Mouse (Mus musculus): ENCODE measurements around the gene Cep164. TPM values are rescaled to one million over a fixed set of nuclear protein-coding genes. Genes with fewer than 3 reads are reported as not detected.
A peak's percentile ranks its signal among the peaks of the same experiment; 100 is the strongest.

Cep164 gene
- total RNA-seq, 2 experiments from 2014 or later: 2.7 to 3.7 TPM

DNA sequence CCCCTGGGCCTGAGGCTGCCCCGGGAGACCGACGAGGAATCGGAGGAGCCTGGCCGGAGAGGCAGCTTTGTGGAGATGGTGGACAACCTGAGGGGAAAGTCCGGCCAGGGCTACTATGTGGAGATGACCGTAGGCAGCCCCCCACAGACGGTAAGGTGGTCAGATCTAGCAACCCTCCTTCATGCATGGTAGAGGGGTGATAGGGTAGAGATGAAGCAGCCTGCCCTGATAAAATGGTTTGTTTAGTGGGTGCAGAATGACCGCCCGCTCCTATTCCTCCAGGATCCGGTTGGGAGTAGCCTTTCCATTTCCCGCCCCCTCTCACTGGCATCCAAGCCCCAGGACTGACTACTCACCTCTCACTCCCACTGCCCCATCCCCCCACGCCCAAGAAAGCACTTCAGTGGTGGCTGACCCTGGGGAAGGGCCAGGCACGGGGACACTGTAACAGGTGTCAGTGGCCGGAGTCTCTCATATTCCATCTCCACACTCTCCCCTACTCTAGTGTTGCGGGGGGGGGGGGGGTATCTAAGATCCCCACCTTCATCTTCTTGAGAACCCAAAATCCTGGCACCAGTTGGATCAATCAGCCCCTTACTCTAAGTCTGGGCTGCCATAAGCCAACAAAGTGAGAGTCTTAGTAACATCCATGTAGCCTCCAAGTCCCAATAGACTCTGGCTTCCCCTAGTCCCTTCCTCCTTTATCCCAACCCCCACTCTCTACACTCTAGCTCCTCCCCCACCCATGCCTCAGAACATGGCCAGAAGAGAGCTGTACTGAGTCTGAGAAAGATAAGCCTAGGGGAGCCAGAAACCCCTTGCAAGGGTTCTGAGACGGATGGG is 10.9 kb upstream of the Cep164 start:
- intact Hi-C loops (cut with DNase I; ENCODE audit: low total_unique reads): no loop called here
- peak; percentile 62 for DNase-seq

DNA sequence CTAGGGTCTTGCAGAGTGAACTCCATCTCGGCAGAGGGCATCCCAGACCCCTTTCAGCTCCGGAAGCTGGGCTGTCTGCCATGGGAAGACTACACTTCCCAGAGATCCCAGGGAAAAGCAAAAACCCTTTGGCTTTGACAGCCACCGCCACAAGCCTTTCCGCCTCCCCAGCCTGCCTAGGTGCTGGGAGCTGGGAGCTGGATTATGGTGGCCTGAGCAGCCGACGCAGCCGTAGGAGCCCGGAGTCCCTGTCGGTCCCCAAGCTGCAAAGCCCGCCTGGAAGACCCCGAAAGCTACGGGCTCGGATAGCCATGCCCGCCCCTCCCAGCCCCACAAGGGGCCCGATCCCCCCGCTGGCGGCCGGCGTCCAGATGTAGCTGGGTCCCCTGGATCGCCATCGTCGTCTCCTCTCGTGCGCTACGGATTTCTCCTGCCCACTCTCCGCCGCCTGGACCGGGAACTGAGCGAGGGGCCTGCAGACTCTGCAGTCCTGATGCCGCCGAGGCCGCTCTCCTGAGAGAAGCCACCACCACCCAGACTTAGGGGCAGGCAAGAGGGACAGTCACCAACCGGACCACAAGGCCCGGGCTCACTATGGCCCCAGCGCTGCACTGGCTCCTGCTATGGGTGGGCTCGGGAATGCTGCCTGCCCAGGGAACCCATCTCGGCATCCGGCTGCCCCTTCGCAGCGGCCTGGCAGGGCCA is 10.1 kb upstream of the Cep164 start, which contains the start of gene Bace1:
TSS of gene Bace1 (plus strand) at position 147 of the 705 bp plus-strand sequence.
- intact Hi-C loops (cut with DNase I; ENCODE audit: low total_unique reads): no loop called here
- DNase-seq: peak; percentile 88

DNA sequence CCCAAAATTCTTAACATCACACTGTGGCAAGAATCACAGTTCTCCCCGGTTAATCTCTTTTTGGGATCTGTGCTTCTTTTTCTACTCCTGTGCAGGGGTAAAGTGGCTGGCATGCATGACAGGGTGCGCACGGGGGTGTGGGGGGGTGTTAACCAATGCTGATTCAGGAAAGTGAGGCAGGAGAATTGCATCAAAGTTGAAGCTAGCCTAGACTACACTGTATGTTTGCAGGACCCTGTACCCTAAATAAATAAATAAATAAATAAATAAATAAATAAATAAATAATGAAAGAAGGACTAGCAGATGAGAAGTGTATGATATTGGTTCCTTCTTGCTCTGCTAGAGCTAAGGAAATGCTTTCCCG is 9.6 kb upstream of the Cep164 start:
- DNase-seq: no peak
- intact Hi-C loops (cut with DNase I; ENCODE audit: low total_unique reads): no loop called here

DNA sequence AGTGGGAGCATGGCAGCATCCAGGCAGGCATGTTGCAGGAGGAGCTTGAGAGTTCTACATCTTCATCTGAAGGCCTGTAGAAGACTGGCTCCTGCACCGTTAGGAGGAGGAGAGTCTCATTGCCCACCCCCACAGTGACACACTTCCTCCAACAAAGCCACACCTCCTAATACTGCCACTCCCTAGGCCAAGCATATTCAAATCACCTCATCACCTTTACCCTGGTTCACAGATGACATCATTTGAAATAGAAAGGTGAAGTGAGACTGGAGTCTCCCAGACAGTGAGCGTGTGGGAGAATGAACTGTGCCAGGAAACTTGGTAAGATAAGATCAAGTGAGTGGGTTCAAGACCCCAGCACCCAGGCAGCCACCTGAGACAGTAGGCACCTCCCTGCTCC is 5.0 kb upstream of the Cep164 start:
- no peak for DNase-seq
- intact Hi-C loops (cut with DNase I; ENCODE audit: low total_unique reads): no loop called here

DNA sequence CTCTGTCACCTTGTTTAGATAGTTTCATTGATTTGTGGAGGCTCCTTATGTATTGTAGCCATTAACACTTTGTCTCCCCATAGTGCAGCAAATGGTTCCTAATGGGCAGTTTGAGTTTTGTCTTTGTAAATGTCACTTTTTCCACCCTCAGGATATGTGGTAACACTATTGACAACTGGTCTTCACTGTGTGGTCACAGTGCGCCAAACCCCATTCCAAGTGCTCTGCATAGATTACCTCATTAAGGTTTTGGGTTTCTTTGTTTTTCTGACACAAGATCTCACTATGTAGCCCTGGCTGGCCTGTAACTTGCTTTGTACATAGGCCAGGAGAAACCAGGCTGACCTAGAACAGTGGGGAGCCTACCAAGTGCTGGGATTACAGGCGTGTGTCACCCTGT is 4.4 kb upstream of the Cep164 start:
- DNase-seq: no peak
- intact Hi-C loops (cut with DNase I; ENCODE audit: low total_unique reads): no loop called here

DNA sequence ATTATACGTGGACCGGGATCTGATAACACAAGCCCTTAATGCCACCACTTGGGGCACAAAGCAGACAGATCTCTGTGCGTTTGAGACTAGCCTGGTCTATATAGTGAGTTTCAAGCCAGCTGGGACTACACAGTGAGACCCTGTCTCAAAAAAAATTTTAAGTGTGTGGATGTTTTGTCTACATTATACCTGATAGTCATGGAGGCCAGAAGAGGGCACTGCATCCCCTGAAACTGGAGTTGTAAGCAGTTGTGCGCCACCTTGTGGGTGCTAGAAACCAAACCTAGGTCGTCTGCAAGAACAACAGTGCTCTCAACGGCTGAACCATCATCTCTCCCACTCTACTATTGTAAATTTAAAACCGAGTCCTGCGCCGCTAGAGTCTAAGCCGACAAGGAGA is 616 bp upstream of the Cep164 start:
- intact Hi-C loops (cut with DNase I; ENCODE audit: low total_unique reads): no loop called here
- peak; percentile 53 for DNase-seq

DNA sequence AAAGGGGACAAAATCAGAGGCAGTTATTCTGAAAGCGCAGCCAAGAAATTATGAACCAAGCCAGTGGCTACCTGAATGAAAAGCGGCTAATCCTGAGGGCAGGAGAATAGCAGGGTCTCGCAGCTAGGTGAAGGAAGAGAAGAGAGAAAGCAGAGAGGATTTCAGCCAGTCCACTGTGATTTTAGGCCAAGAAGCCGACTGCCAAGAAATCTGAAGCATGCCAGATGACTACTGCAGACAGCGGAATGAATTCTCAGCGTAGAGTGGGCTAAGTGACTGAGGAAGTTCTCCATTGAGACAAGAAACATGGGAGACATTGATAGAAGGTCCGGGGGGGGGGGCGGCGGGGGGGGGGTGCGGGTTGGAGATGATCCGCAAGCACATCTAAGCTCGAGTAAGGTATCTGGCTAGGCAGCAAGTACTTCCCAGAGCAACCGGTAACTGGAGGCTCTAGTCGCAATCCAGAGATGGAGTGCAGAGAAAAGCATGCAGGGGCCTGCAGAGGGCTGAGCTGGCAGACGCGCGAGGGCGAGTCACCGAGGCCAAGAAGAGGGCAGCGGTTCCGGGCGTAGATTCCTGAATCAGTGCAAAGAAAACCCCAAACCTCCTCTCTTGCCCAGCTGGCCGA is 714 bp downstream of the Cep164 start:
- peak; percentile 25 for DNase-seq
- intact Hi-C loops (cut with DNase I; ENCODE audit: low total_unique reads): no loop called here

DNA sequence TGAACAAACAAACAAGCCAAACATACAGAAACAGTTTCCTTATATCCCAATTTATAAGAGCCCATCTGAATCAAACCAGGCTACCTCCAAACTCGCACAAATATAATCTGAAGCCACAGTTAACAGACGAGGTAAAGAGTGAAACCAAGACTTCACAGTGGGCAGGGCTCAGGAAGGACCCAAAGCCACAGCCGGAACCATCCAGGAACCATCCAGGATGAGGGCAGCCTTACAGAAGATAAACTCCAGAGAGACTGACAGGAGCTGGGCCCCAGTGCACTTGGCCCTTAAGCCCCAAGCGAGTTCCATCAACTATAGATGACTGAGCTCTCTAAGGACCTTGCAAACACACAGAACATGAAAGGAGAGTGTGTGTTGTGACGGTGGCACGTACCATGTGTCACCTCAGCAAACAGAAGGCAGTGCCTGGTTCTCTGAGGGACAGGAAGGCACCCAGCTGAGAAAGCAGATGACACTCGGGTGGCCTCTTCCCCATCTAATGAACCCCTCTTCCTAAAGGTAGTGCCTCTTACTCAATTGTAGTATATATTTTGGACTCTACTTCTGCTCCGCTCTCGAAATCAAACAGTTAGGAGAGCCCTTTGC is 10.0 kb downstream of the Cep164 start:
- intact Hi-C loops (cut with DNase I; ENCODE audit: low total_unique reads): no loop called here
- DNase-seq: no peak

DNA sequence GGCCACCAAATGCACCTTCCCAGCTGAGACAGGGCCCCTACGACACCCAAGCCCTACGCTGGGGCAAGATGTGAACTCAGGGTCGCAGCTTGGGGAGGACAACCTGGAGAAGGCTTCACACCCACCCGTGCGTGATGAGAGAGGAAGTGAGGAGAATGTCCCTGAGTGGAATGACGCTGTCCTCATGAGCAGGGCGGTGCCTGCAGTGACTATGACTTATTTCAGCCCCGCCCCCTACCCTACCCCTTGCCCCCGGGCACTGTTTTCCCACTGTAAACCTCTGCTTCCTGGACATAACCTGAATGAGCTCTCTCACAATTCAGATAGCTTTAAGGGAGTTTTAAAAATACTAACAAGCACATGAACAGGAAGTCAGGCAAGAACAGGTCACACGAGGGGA is 13.0 kb downstream of the Cep164 start:
- intact Hi-C loops (cut with DNase I; ENCODE audit: low total_unique reads): no loop called here
- DNase-seq: no peak

DNA sequence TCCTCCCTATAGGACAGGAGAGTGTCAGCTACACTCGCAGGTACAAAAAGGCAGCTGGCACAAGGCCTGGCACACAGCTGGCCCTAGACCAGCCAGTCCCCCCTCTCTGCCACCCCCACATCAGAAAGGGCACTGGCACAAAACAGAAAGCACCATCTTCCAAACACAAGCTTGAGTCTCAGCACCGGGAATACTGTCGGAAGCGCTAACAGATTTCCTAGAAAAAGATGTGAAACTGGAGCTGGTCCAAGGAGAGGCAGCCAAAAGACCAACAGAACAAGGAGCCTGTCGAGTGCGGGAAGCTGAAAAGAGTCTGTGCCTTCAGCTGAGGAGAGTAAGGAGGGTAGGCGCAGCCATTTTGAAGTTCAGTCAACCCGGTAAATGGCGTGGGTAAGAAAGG is 13.4 kb downstream of the Cep164 start:
- intact Hi-C loops (cut with DNase I; ENCODE audit: low total_unique reads): no loop called here
- no peak for DNase-seq

DNA sequence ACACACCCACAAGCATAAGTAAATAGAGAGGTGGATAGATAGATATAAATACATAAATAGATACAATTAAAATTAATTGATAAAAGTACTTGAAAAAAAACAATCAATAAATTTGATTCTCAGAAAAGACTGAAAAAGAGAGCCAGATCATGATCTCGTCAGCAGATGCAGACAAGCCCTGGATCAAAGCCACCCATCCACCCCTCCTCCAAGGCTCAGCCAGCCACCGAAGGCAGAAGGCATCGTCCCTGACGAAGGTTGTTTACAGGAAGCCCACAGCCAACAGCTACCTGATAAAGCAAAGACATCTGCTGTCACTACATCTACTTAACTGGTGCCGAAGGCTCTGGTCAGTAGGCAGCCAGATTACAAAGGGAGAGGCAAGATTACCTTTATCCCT is 16.5 kb downstream of the Cep164 start:
- intact Hi-C loops (cut with DNase I; ENCODE audit: low total_unique reads): no loop called here

DNA sequence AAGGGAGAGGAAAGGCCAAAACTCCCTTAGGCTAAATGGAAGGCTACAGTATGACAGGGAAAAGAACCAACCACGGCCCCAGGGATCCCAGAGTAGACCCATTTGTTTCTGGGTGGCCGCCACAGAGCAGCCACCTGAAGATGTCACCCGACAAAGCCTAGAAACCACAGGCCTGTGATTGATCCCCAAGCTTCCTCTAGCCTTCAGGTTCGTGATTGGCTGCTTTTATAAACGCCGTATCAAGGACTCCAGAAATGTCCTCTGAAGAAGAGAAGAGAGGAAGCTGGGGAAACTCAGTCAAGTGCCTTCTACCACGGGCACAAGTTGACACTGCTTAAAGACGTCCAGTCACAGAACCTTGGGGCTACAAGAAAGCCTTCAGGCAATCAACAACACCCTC is 20.7 kb downstream of the Cep164 start:
- intact Hi-C loops (cut with DNase I; ENCODE audit: low total_unique reads): no loop called here
- DNase-seq: peak; percentile 1

More for the DNA sequence above, 16.5 kb downstream of the Cep164 start:
- no peak for DNase-seq

DNA sequence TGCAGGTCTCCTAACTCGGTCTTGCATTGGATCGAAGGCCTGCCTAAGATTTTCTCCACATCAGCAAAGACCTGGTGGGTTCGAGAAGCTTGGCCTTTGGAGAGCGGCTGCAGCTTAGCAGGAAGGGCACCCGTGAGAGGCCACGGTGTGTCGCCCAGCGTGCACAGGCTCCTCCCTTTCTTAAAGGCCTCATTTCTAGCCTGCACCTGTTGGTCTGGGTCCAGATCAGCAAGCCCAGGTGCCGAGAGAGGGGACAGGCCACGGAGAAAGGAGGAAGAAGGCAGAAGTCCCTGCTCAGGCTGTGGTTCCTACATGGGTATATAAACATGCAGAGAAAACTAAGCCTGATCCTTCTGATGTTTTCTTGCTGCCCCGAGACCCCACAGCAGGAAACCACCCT is 21.2 kb downstream of the Cep164 start:
- intact Hi-C loops (cut with DNase I; ENCODE audit: low total_unique reads): no loop called here
- no peak for DNase-seq

DNA sequence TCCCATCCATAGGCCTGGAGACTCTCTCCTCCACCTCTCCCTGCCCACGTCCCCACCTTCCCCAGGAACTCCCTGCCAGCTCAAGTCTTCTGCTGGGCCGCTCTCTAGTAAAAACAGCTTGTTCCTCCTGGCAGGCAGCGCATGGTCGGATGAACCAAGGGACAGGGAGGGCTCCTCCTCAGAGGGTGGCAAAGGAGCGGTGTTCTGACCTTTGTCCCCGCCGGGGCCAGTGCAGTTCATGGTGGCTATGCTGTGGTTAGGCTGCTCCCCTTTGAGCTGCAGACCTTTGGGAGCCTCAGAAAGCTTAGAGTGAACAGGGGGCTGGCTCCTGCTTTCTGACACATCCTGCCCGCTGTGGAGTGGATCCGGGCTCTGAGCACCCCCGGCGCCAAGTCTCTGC is 21.6 kb downstream of the Cep164 start:
- DNase-seq: no peak
- intact Hi-C loops (cut with DNase I; ENCODE audit: low total_unique reads): no loop called here

DNA sequence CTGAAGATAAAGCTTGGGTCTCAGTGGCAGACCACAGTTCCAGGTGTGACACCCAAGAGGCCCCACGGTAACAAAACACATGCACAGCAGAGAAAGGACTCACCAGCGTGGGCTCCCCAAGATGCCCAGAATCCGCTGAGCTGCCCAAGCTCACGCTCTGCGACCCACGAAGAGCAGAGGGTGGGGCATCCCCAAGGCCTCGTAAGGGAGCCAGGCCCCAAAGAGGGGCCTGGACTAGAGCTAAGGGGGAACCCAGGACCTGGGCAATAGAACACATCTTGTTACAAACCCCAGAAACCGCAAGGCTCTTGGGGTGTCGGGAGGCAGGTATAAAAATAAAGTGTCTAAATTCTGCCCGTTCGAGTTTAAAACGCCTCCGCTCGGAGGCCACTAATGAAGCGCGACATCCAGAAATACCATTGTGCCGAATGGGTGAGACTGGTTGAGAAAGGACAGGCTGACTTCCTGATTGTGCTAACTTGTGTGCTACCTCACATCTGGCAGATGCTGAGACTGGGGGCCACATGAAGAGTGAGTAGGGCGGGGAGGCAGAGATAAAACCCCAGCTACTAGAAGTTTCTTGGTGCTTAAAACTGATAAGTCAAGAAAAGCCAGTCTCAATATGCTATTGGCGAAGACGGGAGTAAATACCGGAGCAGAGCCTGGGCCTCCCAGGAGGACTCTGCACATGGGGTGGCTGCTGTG is 25.3 kb downstream of the Cep164 start:
- intact Hi-C loops (cut with DNase I; ENCODE audit: low total_unique reads): no loop called here
- no peak for DNase-seq

DNA sequence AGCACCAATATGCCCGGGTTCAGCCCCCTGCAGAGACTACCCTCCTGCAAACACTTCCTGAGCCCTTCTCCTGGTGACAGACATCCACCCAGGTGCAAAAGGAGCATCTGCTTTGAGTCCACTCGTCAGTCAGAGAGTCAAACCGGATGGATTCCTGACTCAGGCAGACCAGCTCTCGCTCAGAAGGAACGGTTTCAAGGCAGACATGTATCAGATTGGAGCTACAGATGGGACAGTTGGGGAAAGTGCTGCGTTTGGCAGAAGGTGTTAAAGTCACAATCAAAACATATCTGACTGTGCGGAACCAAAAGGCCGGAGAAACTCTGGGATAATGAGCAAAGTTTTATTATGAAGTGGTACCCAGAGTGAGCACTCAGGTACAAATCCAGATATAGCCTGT is 29.1 kb downstream of the Cep164 start:
- intact Hi-C loops (cut with DNase I; ENCODE audit: low total_unique reads): no loop called here
- DNase-seq: no peak

DNA sequence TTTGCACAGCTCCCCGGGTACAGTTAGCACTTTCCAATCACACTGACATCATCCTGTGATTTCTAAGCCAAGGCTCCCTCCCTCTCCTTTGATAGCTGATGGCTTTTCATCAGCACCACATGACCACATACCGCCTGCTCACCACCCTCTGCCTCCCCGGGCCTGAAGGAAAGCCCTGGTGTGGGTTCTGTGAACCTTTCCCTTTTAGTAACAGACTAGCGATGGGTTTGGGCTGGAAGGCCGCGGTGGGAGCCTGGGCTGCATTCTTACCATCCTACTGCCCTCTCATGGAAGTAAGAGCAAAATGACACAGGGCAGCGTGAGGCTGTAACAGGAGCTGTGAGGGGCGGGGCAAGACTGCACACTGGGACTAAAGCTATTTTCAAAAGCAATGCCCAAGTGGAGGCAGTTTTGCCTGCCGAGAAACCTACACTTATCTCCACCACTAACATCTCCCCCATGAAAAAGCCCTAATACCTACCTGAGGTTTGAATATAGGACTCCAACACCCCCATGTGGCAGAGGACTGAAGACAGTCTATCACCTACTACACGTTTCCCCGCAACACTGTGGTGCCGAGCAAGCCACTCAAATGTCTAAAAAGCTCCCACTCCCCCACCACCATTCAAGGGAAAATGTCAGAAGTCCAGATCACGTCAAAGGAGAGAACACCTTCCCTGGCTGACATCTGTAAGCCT is 29.9 kb downstream of the Cep164 start:
- intact Hi-C loops (cut with DNase I; ENCODE audit: low total_unique reads): no loop called here
- peak; percentile 38 for DNase-seq

DNA sequence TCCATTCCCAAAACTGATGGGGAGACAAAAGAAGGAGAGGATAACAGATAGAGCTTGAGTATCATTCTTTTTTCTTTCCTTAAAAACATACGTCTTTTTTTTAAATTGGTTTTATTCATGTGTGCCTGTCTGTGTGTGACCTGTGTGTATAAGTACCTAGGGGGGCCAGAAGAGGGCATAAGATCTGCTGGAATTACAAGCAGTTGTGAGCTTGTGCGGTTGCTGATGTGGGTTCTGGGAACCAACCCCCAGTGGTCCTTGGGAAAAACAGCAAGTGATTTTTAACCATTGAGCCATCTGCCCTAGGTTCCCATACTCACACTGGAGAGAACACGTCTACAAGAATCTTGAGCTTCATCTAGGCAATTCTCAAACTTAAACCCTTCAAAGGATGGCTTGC is 31.2 kb downstream of the Cep164 start:
- DNase-seq: no peak
- intact Hi-C loops (cut with DNase I; ENCODE audit: low total_unique reads): no loop called here

DNA sequence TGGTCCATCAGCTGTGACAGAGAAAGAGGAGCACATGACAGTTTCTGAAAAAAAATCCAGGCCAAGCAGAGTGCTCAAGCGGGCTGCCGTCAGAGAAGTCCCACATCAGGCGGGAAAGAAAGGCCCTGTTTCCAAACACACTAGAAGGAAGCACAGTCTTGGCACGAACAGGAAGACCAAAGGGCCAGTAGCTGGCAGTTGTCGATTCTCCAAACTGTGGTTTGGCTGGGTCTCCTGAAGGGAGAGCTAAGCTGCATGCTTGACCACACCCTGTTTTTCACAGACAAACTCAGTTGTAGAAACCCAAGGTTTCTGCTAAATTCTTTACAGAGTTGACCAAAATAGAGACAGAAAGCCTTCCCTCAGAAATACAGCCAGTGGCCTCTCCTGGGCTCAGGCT is 32.8 kb downstream of the Cep164 start:
- intact Hi-C loops (cut with DNase I; ENCODE audit: low total_unique reads): no loop called here
- peak; percentile 51 for DNase-seq

All from gastrocnemius, postnatal 14 days (tissue).